Mouse (Mus musculus) hindbrain, embryonic 14.5 days (tissue): ENCODE results near the gene Arf5. TPM values are rescaled to one million over a fixed set of nuclear protein-coding genes. Genes with fewer than 3 reads are reported as not detected.

Source experiments
- ATAC-seq: fragments of 200-750 bp; cut with Nextera tagmentation; 2 replicates; pipeline ENCODE4 v1.8.0; 2017; ENCODE audit warnings: moderate number of reproducible peaks, mild to moderate bottlenecking, moderate TSS enrichment, moderate library complexity; ENCODE audit not compliant: low FRiP score
- DNase-seq: peaks from one replicate; pipeline ENCODE4 v3.0.0-alpha.2; 2015; ENCODE audit warnings: low spot score
- H3K27ac ChIP-seq: fragments of 300-500 bp; sonication (generic); 2 replicates; pipeline ENCODE4 v1.5.1; 2014; ENCODE audit warnings: mild to moderate bottlenecking, moderate library complexity
- H3K27me3 ChIP-seq: fragments of 300-500 bp; sonication (generic); 2 replicates; pipeline ENCODE4 v1.6.1; 2014; ENCODE audit warnings: mild to moderate bottlenecking, low read length, mixed read lengths; ENCODE audit not compliant: control insufficient read depth, insufficient read depth
- H3K36me3 ChIP-seq: fragments of 300-500 bp; sonication (generic); replicated peaks from 2 replicates; pipeline ENCODE4 v1.6.1; 2014; ENCODE audit not compliant: control insufficient read depth, insufficient read depth
- H3K4me1 ChIP-seq: fragments of 300-500 bp; sonication (generic); replicated peaks from 2 replicates; pipeline ENCODE4 v1.6.1; 2014; ENCODE audit warnings: antibody characterized with exemption, low read length, mixed read lengths; ENCODE audit not compliant: control insufficient read depth, insufficient read depth
- H3K4me2 ChIP-seq: fragments of 300-500 bp; sonication (generic); replicated peaks from 2 replicates; pipeline ENCODE4 v1.6.1; 2014; ENCODE audit warnings: mild to moderate bottlenecking, moderate library complexity
- H3K4me3 ChIP-seq: fragments of 300-500 bp; sonication (generic); replicated peaks from 2 replicates; pipeline ENCODE4 v1.5.1; 2014; ENCODE audit warnings: mild to moderate bottlenecking, low read length
- H3K9ac ChIP-seq: fragments of 300-500 bp; sonication (generic); 2 replicates; pipeline ENCODE4 v1.6.1; 2014
- H3K9me3 ChIP-seq: fragments of 300-500 bp; sonication (generic); 2 replicates; pipeline ENCODE4 v1.6.1; 2016; ENCODE audit warnings: low read length; ENCODE audit not compliant: control insufficient read depth
- WGBS: fragments of 180-500 bp; shearing (Covaris S2); extraction: QIAGEN DNeasy Blood & Tissue Kit; methylation state at CpG from one replicate; pipeline ENCODE4 v1.1.7; 2014; 5-methylcytosine and 5-hydroxymethylcytosine counted together
- polyA plus RNA-seq: library from polyadenylated mRNA; unstranded; fragments of >200 nt; fragmentation: Nextera tagmentation; extraction: Ambion mirVana; gene quantifications from 2 replicates; pipeline ENCODE4 v1.2.1, GENCODE M21; 2014

The Arf5 gene
- 417 and 419 TPM in 2 replicates for polyA plus RNA-seq

GRCm38 (mm10) chr6:28423313-28423712 is at the start of gene Arf5:
Gene Arf5 (plus strand): TSS chr6:28423560.
- no peaks in the 10 kb centered on the region for H3K27me3 ChIP-seq
- H3K4me1 ChIP-seq, result peaks cover 33% of the 10 kb centered on the region
- H3K27ac ChIP-seq, result peak within 1 kb of the TSS; percentile 79
- peak; percentile 82 for ATAC-seq
- peak; percentile 87 for DNase-seq
- peak within 1 kb of the TSS; percentile 95 for H3K9ac ChIP-seq
- under 1% methylated on average over 24 of the region's 42 CpGs for WGBS
- peak within 1 kb of the TSS; percentile 94 for H3K4me2 ChIP-seq
- peaks cover 24% of the 10 kb centered on the region for H3K36me3 ChIP-seq
- no peaks in the 10 kb centered on the region for H3K9me3 ChIP-seq
- H3K4me3 ChIP-seq, result peak within 1 kb of the TSS; percentile 84

GRCm38 (mm10) chr6:28381983-28382382 is 41.4 kb upstream of the Arf5 start:
- Histone ChIP-seq H3K36me3 (no peaks in the 10 kb centered on the region), H3K4me2 (no peak overlapping the region), H3K27me3 (no peaks in the 10 kb centered on the region), H3K4me3 (no peak overlapping the region), H3K9ac (no peak overlapping the region), H3K4me1 (no peaks in the 10 kb centered on the region), H3K27ac (no peak overlapping the region), H3K9me3 (no peaks in the 10 kb centered on the region)
- WGBS, result 68% methylated on average over 4 of the region's 4 CpGs
- no peak for ATAC-seq
- no peak for DNase-seq

GRCm38 (mm10) chr6:28385169-28385568 is 38.2 kb upstream of the Arf5 start:
- Histone ChIP-seq H3K9me3 (no peaks in the 10 kb centered on the region), H3K27ac (no peak overlapping the region), H3K4me2 (no peak overlapping the region), H3K36me3 (no peaks in the 10 kb centered on the region), H3K27me3 (no peaks in the 10 kb centered on the region), H3K4me1 (no peaks in the 10 kb centered on the region), H3K9ac (no peak overlapping the region), H3K4me3 (no peak overlapping the region)
- ATAC-seq, result no peak
- 88% methylated on average over 3 of the region's 3 CpGs for WGBS
- DNase-seq, result no peak

- Histone ChIP-seq H3K9me3 (no peaks in the 10 kb centered on the region), H3K9ac (no peak overlapping the region), H3K4me1 (no peaks in the 10 kb centered on the region), H3K27ac (no peak overlapping the region), H3K4me3 (no peak overlapping the region), H3K36me3 (no peaks in the 10 kb centered on the region), H3K27me3 (no peaks in the 10 kb centered on the region), H3K4me2 (no peak overlapping the region)
- DNase-seq, result no peak
- WGBS, result 89% methylated on average over 3 of the region's 3 CpGs
- ATAC-seq, result no peak
These were observed 34.3 kb upstream of the Arf5 start for GRCm38 (mm10) chr6:28389038-28389437.

GRCm38 (mm10) chr6:28396051-28396852 is 27.1 kb upstream of the Arf5 start:
- Histone ChIP-seq H3K9me3 (no peaks in the 10 kb centered on the region), H3K36me3 (no peaks in the 10 kb centered on the region)

GRCm38 (mm10) chr6:28396853-28397457 is 26.4 kb upstream of the Arf5 start:
- DNase-seq (peak; percentile 64), ATAC-seq (no peak)
- no peaks in the 10 kb centered on the region for H3K4me1 ChIP-seq
- no peak overlapping the region for H3K27ac ChIP-seq
- 2% methylated on average over 19 of the region's 19 CpGs for WGBS
- H3K4me2 ChIP-seq, result peak overlapping the region; percentile 71
- H3K4me3 ChIP-seq, result peak overlapping the region; percentile 38
- H3K9ac ChIP-seq, result peak overlapping the region; percentile 47
- H3K36me3 ChIP-seq, result no peaks in the 10 kb centered on the region
- H3K27me3 ChIP-seq, result no peaks in the 10 kb centered on the region; the same call in 1 of the 2 replicates
- no peaks in the 10 kb centered on the region for H3K9me3 ChIP-seq

More at GRCm38 (mm10) chr6:28396051-28396852, 27.1 kb upstream of the Arf5 start:
- ATAC-seq, result no peak
- DNase-seq, result no peak
- Histone ChIP-seq H3K9ac (peak overlapping the region; percentile 47), H3K27me3 (no peaks in the 10 kb centered on the region; the same call in 1 of the 2 replicates), H3K4me3 (peak overlapping the region; percentile 38), H3K4me1 (no peaks in the 10 kb centered on the region), H3K27ac (no peak overlapping the region), H3K4me2 (peak overlapping the region; percentile 71)
- 22% methylated on average over 15 of the region's 15 CpGs for WGBS

GRCm38 (mm10) chr6:28397681-28398203 is 25.6 kb upstream of the Arf5 start, which contains the start of gene Zfp800:
Gene Zfp800 (minus strand): TSS chr6:28398005.
- Histone ChIP-seq H3K9me3 (no peaks in the 10 kb centered on the region), H3K27ac (no peak within 1 kb of the TSS), H3K9ac (peak within 1 kb of the TSS; percentile 47), H3K4me3 (peak within 1 kb of the TSS; percentile 38), H3K27me3 (no peaks in the 10 kb centered on the region; the same call in 1 of the 2 replicates), H3K4me2 (peak within 1 kb of the TSS; percentile 71), H3K36me3 (no peaks in the 10 kb centered on the region), H3K4me1 (no peaks in the 10 kb centered on the region)
- WGBS, result under 1% methylated on average over 33 of the region's 33 CpGs
- peak; percentile 62 for ATAC-seq
- peak; percentile 55 for DNase-seq

GRCm38 (mm10) chr6:28398726-28399125 is 24.6 kb upstream of the Arf5 start:
- Histone ChIP-seq H3K27me3 (no peaks in the 10 kb centered on the region; the same call in 1 of the 2 replicates), H3K9me3 (no peaks in the 10 kb centered on the region), H3K4me2 (no peak overlapping the region), H3K27ac (no peak overlapping the region), H3K9ac (no peak overlapping the region), H3K4me3 (no peak overlapping the region), H3K36me3 (no peaks in the 10 kb centered on the region), H3K4me1 (no peaks in the 10 kb centered on the region)
- DNase-seq (no peak), ATAC-seq (no peak)
- WGBS, result 95% methylated on average over 3 of the region's 3 CpGs

GRCm38 (mm10) chr6:28399791-28400190 is 23.6 kb upstream of the Arf5 start:
- no peaks in the 10 kb centered on the region for H3K9me3 ChIP-seq
- H3K27me3 ChIP-seq, result no peaks in the 10 kb centered on the region; the same call in 1 of the 2 replicates
- WGBS, result 91% methylated on average over 4 of the region's 4 CpGs
- H3K4me3 ChIP-seq, result no peak overlapping the region
- no peak for ATAC-seq
- H3K9ac ChIP-seq, result no peak overlapping the region
- no peak for DNase-seq
- no peak overlapping the region for H3K27ac ChIP-seq
- H3K36me3 ChIP-seq, result no peaks in the 10 kb centered on the region
- H3K4me2 ChIP-seq, result no peak overlapping the region
- H3K4me1 ChIP-seq, result no peaks in the 10 kb centered on the region
